Mouse (Mus musculus) CD4-positive, CD25-positive, alpha-beta regulatory T cell, adult 4 months (primary cell): ENCODE data around the gene D430041D05Rik. TPM values are rescaled to one million over a fixed set of nuclear protein-coding genes. Genes with fewer than 3 reads are reported as not detected.

ENCODE experiments used
- ATAC-seq: one replicate; pipeline ENCODE4 v1.8.0; 2017
- polyA plus RNA-seq, 2 experiments: library from polyadenylated mRNA; unstranded; fragments of 100-300 nt; shearing (Covaris generic); gene quantifications; one replicate each; pipeline ENCODE4 v1.2.1; 2017

Gene D430041D05Rik
- polyA plus RNA-seq, 2 experiments from 2014 or later: not detected

GRCm38 (mm10) chr2:104407913-104408312 lies 2.9 kb downstream of the D430041D05Rik start:
- no peak for ATAC-seq

DNA sequence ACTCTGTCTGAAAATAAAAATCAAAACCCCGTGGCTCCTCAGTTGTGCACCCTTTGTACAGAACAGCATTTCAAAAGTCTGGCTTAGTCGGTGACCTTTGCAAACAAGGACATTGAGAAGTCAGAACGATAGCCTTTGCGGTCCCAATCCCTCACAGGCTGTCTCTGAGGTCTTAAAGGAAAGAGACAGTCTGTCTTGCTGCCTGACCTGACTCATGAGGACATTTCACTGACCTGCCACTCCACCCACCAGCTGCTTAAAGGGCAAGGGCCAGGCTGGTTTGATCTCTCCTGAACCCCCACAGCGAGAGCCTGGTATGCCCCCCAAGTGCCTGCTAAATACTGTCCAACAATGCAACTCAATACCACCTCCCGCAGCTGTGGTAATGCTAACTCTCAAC lies 6.8 kb downstream of the D430041D05Rik start:
- ATAC-seq: no peak

GRCm38 (mm10) chr2:104398651-104399290 lies 12.0 kb downstream of the D430041D05Rik start:
- no peak for ATAC-seq

DNA sequence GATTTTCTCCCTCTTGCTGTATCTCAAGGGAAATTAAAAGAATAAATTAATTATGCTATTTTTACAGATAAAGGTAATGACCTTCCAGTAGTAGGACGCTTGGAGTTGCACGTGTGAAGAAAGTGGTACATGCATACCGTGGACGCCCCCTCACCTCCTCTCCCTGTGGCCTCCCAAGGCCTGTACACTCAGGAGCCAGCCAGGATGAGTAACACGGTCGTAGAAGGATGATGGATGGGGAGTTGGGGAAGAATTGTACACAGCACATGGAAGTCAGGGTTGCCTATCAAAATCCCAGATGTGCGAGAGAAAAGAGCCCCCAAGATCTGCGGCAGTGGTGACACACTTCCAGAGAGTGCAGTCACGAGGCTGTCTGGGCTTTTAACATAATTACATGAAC lies 14.9 kb downstream of the D430041D05Rik start:
- no peak for ATAC-seq

- ATAC-seq: no peak
Measured at GRCm38 (mm10) chr2:104394769-104395168, 16.0 kb downstream of the D430041D05Rik start.

GRCm38 (mm10) chr2:104392700-104393312 lies 18.0 kb downstream of the D430041D05Rik start:
- no peak for ATAC-seq

DNA sequence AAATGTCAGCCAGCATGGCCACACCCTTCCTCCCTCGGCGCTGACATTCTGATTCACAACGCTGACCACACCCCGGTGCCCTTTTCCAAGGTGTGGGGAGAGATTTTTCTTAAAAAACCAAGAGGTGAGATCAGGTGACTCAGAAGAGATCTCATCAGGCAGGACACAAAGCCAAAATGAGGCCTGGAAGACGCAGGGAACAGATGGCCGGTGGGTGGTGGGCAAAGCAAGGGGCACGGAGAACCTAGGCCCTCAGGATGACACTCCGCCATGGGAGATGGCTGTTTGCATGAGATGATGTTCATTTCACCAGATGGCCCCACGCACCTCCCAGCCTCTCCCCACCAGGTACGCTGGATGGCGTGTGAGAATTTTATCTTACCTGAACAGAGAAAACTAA lies 21.6 kb downstream of the D430041D05Rik start:
- ATAC-seq: no peak

DNA sequence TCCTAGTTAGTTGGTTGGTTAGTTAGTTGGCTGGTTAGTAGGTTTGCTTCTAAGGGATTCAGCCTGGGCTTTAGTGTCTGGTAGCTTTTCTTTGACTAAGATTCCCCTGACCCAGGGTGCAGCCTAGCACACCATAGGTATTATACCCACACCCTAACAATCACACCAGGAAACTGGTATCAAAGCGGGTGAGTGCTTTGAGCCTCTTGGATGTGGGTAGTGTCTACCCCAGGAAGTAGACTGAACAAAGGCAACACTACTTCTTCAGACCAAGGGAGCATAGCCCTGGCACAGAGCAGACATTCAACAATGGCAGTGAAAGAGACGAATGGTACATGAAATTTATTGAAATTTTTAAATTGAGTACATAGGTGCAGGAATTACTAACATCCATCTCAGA lies 24.9 kb downstream of the D430041D05Rik start:
- no peak for ATAC-seq

GRCm38 (mm10) chr2:104383589-104383988 lies 27.2 kb downstream of the D430041D05Rik start:
- no peak for ATAC-seq

DNA sequence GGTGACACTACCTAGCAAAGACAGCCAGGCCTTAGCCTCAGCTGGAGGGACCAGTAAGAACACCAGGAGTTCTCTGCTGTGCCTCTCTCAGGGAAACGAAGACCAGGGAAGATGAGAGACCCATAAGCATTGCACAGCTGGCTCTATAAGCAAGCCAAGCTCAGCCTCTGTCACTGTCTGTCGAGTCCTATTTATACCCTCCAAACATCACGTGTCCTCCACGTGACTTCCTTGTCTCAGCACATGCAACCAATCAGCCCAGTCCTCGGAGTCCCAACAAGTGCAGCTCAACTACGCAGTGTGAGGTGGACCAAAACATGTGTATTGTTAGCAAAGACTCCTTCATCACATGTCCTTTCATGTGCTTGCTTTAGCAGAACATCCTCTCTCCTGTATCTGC lies 28.0 kb downstream of the D430041D05Rik start:
- no peak for ATAC-seq

GRCm38 (mm10) chr2:104379304-104379703 lies 31.5 kb downstream of the D430041D05Rik start:
- no peak for ATAC-seq

GRCm38 (mm10) chr2:104378791-104379190 lies 32.0 kb downstream of the D430041D05Rik start:
- no peak for ATAC-seq

- ATAC-seq: no peak
Measured at GRCm38 (mm10) chr2:104377990-104378389, 32.8 kb downstream of the D430041D05Rik start.

- ATAC-seq: no peak
Measured at GRCm38 (mm10) chr2:104372156-104372555, 38.7 kb downstream of the D430041D05Rik start.

DNA sequence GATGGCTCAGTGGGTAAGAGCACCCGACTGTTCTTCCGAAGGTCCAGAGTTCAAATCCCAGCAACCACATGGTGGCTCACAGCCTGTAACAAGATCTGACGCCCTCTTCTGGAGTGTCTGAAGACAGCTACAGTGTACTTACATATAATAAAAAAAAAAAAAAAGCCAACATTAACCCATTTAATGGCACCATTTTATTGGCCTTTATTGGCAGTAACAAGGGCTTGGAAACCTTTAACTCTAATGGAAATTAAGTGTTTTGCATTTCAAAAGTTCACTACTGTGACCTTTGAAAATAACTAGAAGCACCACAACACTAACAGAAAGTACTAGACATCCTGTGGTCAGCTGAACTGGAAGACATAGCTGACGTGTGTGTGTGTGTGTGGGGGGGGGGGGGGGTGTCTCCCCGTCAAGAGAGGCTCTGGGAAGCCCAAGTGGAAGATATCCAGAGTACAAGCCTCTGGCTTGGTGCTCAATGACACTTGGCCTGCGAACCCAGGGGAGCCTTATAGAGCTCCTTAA lies 39.1 kb downstream of the D430041D05Rik start:
- ATAC-seq: no peak

DNA sequence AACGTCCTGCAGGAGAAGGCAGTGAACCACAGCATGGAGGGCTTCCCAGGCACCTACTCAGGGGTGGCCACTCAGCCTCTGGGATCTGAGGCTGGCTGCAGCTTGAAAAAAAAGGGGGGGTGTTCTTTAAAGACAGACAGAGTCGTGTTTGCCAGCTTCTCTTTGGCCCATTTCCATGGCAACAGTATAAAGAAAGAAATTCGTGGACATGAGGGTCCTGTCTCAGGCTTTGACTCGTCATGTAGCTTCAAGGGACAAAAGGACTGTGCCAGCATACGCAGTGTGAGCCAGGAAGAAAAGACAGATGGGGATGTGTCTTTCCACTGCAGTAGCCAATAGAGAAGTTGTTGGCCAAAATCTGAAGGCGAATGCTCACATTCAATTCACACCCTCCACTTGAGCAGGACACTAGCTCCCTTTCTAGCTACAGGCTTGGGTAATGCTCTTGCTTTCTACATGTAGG lies 42.9 kb downstream of the D430041D05Rik start:
- no peak for ATAC-seq

- no peak for ATAC-seq
Measured at GRCm38 (mm10) chr2:104367291-104367690, 43.5 kb downstream of the D430041D05Rik start.

DNA sequence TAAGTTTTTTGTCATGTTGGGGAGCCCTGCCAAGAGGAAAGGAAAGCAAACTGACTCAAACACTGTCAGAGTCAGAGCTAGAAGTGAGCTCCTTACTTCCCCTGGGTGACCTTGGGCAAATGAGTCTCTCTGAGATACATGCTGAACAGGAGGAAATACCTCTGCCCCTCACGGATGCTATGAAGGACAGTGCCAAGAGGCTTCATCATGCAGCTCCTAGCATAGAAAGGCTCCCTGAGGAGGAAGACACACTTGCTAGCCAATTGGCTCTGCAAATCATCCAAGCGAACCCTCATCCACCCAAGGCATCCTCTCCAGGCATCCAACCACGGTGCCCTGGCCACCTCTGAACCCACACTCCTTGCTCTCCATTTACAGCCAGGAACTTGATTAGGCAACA lies 51.5 kb downstream of the D430041D05Rik start:
- no peak for ATAC-seq

DNA sequence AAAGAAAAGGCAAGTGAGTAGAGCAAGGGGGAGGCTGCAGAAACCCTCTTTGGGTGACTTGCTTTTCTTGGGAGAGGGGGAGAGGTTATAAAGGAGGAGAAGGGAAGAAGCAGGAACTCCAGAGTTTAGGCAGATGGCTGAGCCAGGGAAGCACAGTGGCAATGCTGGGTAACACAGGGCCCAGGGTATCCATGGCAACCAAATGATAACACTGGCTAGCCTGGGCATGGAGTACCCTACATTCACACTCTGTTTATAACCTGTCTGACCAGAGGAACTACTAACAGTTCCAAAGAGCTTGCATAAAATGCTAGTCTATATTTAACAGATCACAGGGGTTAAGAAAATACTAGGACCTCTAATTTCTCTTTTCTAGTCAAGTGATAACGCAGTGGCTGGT lies 51.9 kb downstream of the D430041D05Rik start:
- no peak for ATAC-seq

DNA sequence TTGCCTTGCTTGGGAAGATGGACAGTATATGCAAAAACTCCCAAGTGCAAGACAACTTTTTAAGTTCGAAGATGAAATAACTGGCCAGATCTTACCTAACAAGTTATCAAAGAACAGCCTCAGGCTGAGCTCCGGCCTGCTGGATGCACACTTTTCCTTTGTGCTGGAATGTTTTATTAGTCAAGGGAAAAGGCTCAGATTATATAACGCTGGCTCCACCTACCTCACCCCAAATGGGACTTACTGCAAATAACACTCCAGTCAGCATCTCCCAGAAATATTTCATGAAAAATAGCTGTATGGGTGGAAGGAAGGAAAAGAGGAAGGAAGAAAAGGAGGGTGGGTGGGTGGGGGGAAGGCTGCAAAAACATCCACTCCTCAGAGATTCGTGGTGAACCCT lies 54.3 kb downstream of the D430041D05Rik start:
- ATAC-seq: no peak

GRCm38 (mm10) chr2:104354117-104354516 lies 56.7 kb downstream of the D430041D05Rik start:
- no peak for ATAC-seq

DNA sequence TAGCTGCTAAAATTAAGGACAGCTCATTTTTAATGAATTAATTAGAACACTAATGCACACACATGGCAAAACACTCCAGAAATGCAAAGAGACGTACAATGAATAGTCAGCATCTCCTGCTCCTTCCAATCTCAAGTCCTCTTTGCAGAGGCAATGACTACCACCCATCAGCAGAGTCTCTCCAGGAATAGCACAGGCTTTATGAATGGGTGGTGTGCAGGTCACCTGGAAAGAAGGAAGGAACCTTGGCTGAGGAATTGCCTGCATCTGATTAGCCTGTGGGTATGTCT lies 58.7 kb downstream of the D430041D05Rik start:
- ATAC-seq: no peak

DNA sequence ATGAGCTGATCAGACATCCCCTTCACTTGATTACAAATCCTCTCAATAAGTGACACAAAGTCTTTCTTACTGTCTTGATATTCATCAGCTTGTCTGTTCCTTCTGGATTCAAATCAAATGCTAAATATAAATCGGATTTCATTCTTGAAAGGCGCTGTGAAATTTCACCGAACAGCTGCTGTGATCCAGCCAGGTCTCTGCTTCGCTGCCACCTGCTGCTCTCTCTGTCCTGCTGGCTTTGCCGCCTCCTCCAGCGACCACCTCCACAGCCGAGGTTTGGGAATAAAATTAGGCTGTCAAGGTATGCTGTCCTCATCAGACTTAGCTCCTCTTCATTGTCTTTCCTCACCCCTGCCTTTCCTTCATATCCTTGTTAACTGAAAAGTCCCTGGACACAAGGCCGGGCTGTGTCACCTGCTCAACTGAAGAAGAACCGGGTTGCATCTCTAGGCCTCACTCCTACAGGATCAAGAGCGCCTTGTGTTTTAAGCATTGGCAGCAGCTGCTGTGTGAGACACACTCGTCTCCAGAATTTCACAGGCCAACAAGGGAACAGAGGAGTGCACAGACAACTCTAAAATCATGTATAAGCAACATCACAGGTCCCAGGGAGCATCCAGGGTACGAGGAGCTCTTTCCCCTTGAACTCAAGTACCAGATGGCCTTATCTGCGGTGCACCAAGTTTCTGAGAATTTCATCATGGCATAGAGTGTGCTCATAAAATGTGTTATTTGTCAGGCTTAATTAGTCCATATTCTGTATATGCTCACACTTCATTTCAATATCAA lies 59.2 kb downstream of the D430041D05Rik start:
- ATAC-seq: no peak

DNA sequence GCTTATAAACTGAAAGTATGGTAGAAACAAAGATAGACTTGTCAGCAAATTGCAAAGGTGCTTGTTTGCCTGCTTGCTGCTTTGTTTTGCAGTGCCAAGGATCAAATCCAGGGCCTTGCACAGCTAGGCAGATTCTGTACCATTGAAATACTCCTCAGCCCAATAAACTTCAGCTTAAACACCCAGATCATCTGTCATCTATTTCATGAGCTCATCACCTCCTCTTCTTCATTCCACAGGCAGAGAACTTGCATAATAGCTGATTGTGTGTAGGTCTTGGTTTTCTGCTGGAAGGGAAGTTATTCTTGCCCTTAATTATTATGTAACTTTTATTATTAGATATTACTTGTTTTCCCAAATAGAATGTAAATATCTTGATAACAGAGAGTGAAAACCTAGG lies 73.2 kb downstream of the D430041D05Rik start:
- no peak for ATAC-seq
